18 mouse cellular contexts compared by ENCODE assay signal in the genomic region with DNA sequence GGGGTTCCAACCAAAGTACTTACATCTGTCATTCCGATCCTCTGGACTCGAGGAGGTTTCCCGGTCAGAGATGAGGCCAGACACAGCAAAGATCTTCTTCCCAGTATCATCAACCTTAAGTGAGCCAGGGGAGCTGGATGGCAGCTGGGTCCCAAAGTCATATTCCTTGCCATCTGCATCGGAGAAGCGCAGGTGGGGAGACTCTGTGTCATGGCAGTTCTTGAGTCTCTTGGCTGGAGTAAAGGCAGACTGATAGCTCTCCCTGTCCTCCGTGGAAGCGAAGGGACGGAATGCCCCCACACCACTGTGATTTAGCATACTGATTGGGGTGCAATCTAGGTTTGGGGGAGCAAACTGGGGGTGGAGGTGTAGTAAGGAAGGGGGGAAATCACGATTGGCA.
"Had no signal": no experiment of that assay in that cellular context is flagged by ENCODE, and none has a peak within 500 bp of the region (broad histone marks: within the 10 kb centered on the region; RNA-seq: fewer than 3 reads in every experiment).

No protein-coding gene starts in this region.

- H3K36me3 ChIP-seq: kidney, embryonic 15.5 days; liver, embryonic 13.5 days; neural tube, embryonic 12.5 days; neural tube, embryonic 15.5 days had no signal

- H3K9me3 ChIP-seq: kidney, embryonic 15.5 days; liver, embryonic 13.5 days; neural tube, embryonic 12.5 days; neural tube, embryonic 15.5 days had no signal

- DNase-seq: kidney, adult 11 months; kidney, adult 8-10 months; kidney, postnatal 10 days; kidney, postnatal 36 days; layer of hippocampus, postnatal 36 days; liver, embryonic 13.5 days; lung, adult 2 months; lung, postnatal 14 days; lung, postnatal 4 days; right cerebral cortex, adult 18-20 months; right cerebral cortex, postnatal 14 days; right cerebral cortex, postnatal 4 days; thymus, postnatal 36 days had no signal

- H3K9ac ChIP-seq: kidney, embryonic 15.5 days; liver, embryonic 13.5 days; neural tube, embryonic 12.5 days; neural tube, embryonic 15.5 days had no signal

- H3K4me3 ChIP-seq: kidney, embryonic 15.5 days; left cerebral cortex, adult 2 months; liver, embryonic 13.5 days; neural tube, embryonic 12.5 days; neural tube, embryonic 15.5 days had no signal

- H3K27ac ChIP-seq: kidney, embryonic 15.5 days; left cerebral cortex, adult 2 months; liver, embryonic 13.5 days; neural tube, embryonic 12.5 days; neural tube, embryonic 15.5 days; stomach, postnatal 0 days had no signal

- H3K4me2 ChIP-seq: kidney, embryonic 15.5 days; liver, embryonic 13.5 days; neural tube, embryonic 12.5 days; neural tube, embryonic 15.5 days had no signal
